Mouse (Mus musculus) ES-Bruce4 (cell line): ENCODE data around the gene Wtap.
"Not testable (repeated sequence)": the region's sequence is repeated elsewhere in the genome, so short reads cannot be mapped to it uniquely, and the experiment has no call there.

Source experiments
- CTCF ChIP-seq: IDR thresholded peaks from one replicate; pipeline ENCODE4 v1.8.1; 2011; ENCODE audit warnings: low read depth, low read length
- POLR2A ChIP-seq: IDR thresholded peaks from one replicate; pipeline ENCODE4 v1.8.1; 2011; ENCODE audit warnings: low read length; ENCODE audit not compliant: insufficient read depth

- not testable (repeated sequence) for TF ChIP-seq CTCF, POLR2A
Observed at GRCm38 (mm10) chr17:13004436-13004835, 10.5 kb upstream of the Wtap start.
